Mouse (Mus musculus): ENCODE results near the gene Kcnj5.

- TF ChIP-seq POLR2A (IDR thresholded peaks at IDR 0.05; ENCODE audit: insufficient read length, low read depth), result no peak
- no peak for TF ChIP-seq MAX (IDR thresholded peaks at IDR 0.05; ENCODE audit: low read depth)
- TF ChIP-seq REST (IDR thresholded peaks at IDR 0.05; ENCODE audit: insufficient read depth, insufficient read length), result no peak
- TF ChIP-seq E2F4 (IDR thresholded peaks at IDR 0.05; ENCODE audit: insufficient read depth), result no peak
- no peak for TF ChIP-seq USF1 (IDR thresholded peaks at IDR 0.05; ENCODE audit: low read depth)
- TF ChIP-seq MYOG (IDR thresholded peaks at IDR 0.05; ENCODE audit: control insufficient read depth in 1 of 3, insufficient read depth in 1 of 3, insufficient read length in 2 of 3, low read depth in 2 of 3), result no peak
- no peak for TF ChIP-seq POLR2AphosphoS2 (IDR thresholded peaks at IDR 0.05; ENCODE audit: insufficient read length, low read depth)
Measured at GRCm38 (mm10) chr9:32271896-32272444, 72.2 kb downstream of the Kcnj5 start.

Data from myocyte (in vitro differentiated cells).